Mouse (Mus musculus) G1E (cell line): ENCODE measurements around the gene Gm20870. TPM values are rescaled to one million over a fixed set of nuclear protein-coding genes. Genes with fewer than 3 reads are reported as not detected.
"Not testable (repeated sequence)": the region's sequence is repeated elsewhere in the genome, so short reads cannot be mapped to it uniquely, and the experiment has no call there.

ENCODE experiments used
- ATAC-seq: 2 replicates; pipeline ENCODE4 v1.8.0; 2016; ENCODE audit warnings: mild to moderate bottlenecking; ENCODE audit not compliant: insufficient number of reproducible peaks, poor library complexity, low FRiP score, severe bottlenecking; ENCODE audit errors: extremely low read depth
- DNase-seq: peaks from one replicate; pipeline ENCODE4 v3.0.0; 2012; ENCODE audit warnings: low spot score
- H3K27me3 ChIP-seq: 2 replicates; pipeline ENCODE4 v1.6.1; 2012; ENCODE audit warnings: mild to moderate bottlenecking, low read length, inconsistent platforms; ENCODE audit not compliant: insufficient read depth
- H3K36me3 ChIP-seq: replicated peaks from 2 replicates; pipeline ENCODE3; 2012; ENCODE audit warnings: mild to moderate bottlenecking, inconsistent platforms
- H3K4me1 ChIP-seq: 2 replicates; pipeline ENCODE4 v1.6.1; 2012; ENCODE audit warnings: low read depth, low read length, inconsistent platforms, mixed read lengths; ENCODE audit not compliant: insufficient read depth
- H3K4me3 ChIP-seq: 2 replicates; pipeline ENCODE4 v1.5.1; 2012; ENCODE audit warnings: low read depth, mild to moderate bottlenecking, inconsistent platforms, low read length, moderate library complexity, mixed read lengths
- H3K9me3 ChIP-seq: replicated peaks from 2 replicates; pipeline ENCODE4 v1.6.1; 2012; ENCODE audit warnings: inconsistent platforms
- polyA plus RNA-seq: library from polyadenylated mRNA; stranded (reverse); fragments of >175 nt; gene quantifications from 2 replicates; pipeline ENCODE4 v1.2.3, GENCODE M21; 2012
- total RNA-seq, 2 experiments: library from RNA; stranded (forward) in 1 of 2; stranded (reverse) in 1 of 2; fragments of 200-1000 nt in 1 of 2; fragments of >200 nt in 1 of 2; fragmentation: Nextera tagmentation in 1 of 2; gene quantifications; 2 replicates each; pipeline ENCODE4 v1.2.3; 2014 to 2017

Gene Gm20870
- total RNA-seq (2014; fragmentation: Nextera tagmentation) (not detected in 2 replicates), total RNA-seq (2017) (not detected in 2 replicates), polyA plus RNA-seq (not detected in 2 replicates)

DNA sequence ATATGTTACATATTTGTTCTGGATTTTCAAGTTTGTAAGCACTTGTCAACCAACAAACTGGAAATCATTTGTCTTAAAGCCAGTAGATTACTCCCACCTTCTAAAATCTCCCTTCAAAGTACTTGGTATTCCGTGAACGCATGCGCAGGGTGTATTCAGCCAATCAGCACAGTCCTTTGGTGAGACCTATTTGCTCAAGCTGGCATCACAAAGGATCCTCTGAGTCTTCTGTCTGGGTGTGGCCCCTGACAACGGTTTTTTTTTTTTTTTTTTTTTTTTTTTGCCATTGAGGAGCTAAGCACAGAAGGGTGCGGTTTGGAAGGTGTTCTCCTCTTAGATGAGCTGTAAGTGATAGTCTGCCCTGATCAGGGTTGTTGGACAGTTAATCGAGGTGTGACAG, at the start of gene Gm20870:
Gene Gm20870, plus strand, starts transcription at position 301 of the 400 bp plus-strand sequence.
- DNase-seq, H3K27me3 ChIP-seq, H3K36me3 ChIP-seq, H3K9me3 ChIP-seq, H3K4me3 ChIP-seq, ATAC-seq, H3K4me1 ChIP-seq: not testable (repeated sequence)

Other genes starting within 250 kb of the Gm20870 start
- not detected in 2 replicates for gene Gm20869, start 222.6 kb upstream of the Gm20870 start, total RNA-seq (2014; fragmentation: Nextera tagmentation)
- gene Gm20869, start 222.6 kb upstream of the Gm20870 start, total RNA-seq (2017): not detected in 2 replicates
- gene Gm20869, start 222.6 kb upstream of the Gm20870 start, polyA plus RNA-seq: not detected in 2 replicates